In the genomic region with DNA sequence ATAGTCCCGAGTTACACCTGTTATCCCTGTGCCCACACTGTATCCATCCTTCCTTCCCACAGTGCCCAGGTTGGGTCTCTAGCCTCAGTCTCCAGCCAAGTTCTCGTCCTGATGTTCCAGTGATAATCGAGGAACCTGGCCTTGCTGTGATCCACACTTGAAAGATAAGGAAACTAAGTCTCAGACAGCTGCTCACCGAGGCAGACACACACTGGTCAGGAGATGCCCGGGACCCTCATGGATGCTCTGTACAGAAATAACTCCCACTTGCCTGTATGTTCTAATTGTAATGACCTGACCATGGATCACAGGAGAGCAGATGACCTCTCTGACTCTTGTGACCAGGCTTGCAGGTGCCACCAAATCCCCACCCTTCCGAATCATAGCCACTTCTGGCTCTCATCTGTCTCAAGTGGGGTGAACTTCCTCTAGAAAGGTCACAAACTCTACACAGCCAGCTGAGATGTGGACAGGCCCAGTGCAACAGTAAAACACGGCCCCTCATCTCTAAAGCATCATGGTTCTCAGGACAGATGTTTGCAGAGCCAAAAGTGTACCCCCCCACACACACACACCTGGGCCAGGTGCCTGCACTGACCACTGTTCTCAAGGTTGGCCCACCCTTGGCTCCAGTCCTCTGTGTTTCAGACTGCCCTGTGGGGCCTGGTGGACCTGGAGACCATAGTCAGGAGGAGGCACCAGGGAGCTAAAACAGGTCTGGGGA, we compare ENCODE assay signal across 8 mouse cellular contexts.
"Had no signal": no experiment of that assay in that cellular context is flagged by ENCODE, and none has a peak within 500 bp of the region (broad histone marks: within the 10 kb centered on the region; RNA-seq: fewer than 3 reads in every experiment).

No protein-coding gene starts in this region.

- H3K4me3 ChIP-seq: liver, embryonic 15.5 days; midbrain, embryonic 10.5 days; neural tube, embryonic 12.5 days had no signal

- H3K4me2 ChIP-seq: liver, embryonic 11.5 days; liver, embryonic 15.5 days; neural tube, embryonic 12.5 days had no signal

- ATAC-seq: intestine, embryonic 16.5 days; midbrain, embryonic 16.5 days had no signal

- H3K9ac ChIP-seq: liver, embryonic 15.5 days; neural tube, embryonic 12.5 days had no signal

- H3K36me3 ChIP-seq: liver, embryonic 15.5 days; midbrain, embryonic 10.5 days; neural tube, embryonic 12.5 days had no signal

- H3K9me3 ChIP-seq: liver, embryonic 15.5 days; midbrain, embryonic 10.5 days; neural tube, embryonic 12.5 days had no signal

- H3K27ac ChIP-seq: liver, embryonic 15.5 days; neural tube, embryonic 12.5 days; stomach, postnatal 0 days had no signal

- H3K4me1 ChIP-seq: liver, embryonic 15.5 days had no signal

- H3K27me3 ChIP-seq: liver, embryonic 15.5 days; neural tube, embryonic 12.5 days had no signal

- DNase-seq: thymus, postnatal 4 days had no signal
